Mouse (Mus musculus) midbrain, postnatal 0 days (tissue): ENCODE results near the gene Stk16. TPM values are rescaled to one million over a fixed set of nuclear protein-coding genes. Genes with fewer than 3 reads are reported as not detected.

Experiments used
- ATAC-seq: fragments of 200-750 bp; cut with Nextera tagmentation; 2 replicates; pipeline ENCODE4 v1.8.0; 2017; ENCODE audit warnings: moderate number of reproducible peaks, mild to moderate bottlenecking, moderate TSS enrichment, moderate library complexity; ENCODE audit not compliant: low FRiP score
- DNase-seq: peaks from one replicate; pipeline ENCODE4 v3.0.0-alpha.2; 2015; ENCODE audit warnings: low spot score
- H3K27ac ChIP-seq: fragments of 300-500 bp; sonication (generic); 2 replicates; pipeline ENCODE4 v1.5.1; 2014; ENCODE audit warnings: low read depth, mild to moderate bottlenecking, low read length, mixed read lengths
- H3K27me3 ChIP-seq: fragments of 300-500 bp; sonication (generic); 2 replicates; pipeline ENCODE4 v1.6.1; 2014; ENCODE audit warnings: low read length, control low read depth, mixed read lengths; ENCODE audit not compliant: insufficient read depth
- H3K36me3 ChIP-seq: fragments of 300-500 bp; sonication (generic); 2 replicates; pipeline ENCODE4 v1.6.1; 2014; ENCODE audit warnings: low read length, control low read depth, mixed read lengths; ENCODE audit not compliant: insufficient read depth
- H3K4me1 ChIP-seq: fragments of 300-500 bp; sonication (generic); 2 replicates; pipeline ENCODE4 v1.6.1; 2014; ENCODE audit warnings: mild to moderate bottlenecking, control low read depth, antibody characterized with exemption, low read length, mixed read lengths; ENCODE audit not compliant: insufficient read depth
- H3K4me2 ChIP-seq: fragments of 300-500 bp; sonication (generic); 2 replicates; pipeline ENCODE4 v1.6.1; 2014; ENCODE audit warnings: low read depth, mild to moderate bottlenecking, low read length, mixed read lengths; ENCODE audit not compliant: poor library complexity, severe bottlenecking
- H3K4me3 ChIP-seq: fragments of 300-500 bp; sonication (generic); 2 replicates; pipeline ENCODE4 v1.5.1; 2014; ENCODE audit warnings: low read depth, mild to moderate bottlenecking, low read length, moderate library complexity
- H3K9ac ChIP-seq: fragments of 300-500 bp; sonication (generic); replicated peaks from 2 replicates; pipeline ENCODE4 v1.6.1; 2014; ENCODE audit warnings: mild to moderate bottlenecking, low read length, moderate library complexity, mixed read lengths; ENCODE audit not compliant: poor library complexity, severe bottlenecking
- H3K9me3 ChIP-seq: fragments of 300-500 bp; sonication (generic); 2 replicates; pipeline ENCODE4 v1.6.1; 2016; ENCODE audit warnings: low read length, control low read depth
- CTCF ChIP-seq: IDR thresholded peaks from 2 replicates; pipeline ENCODE4 v1.5.1; 2016; ENCODE audit warnings: antibody characterized with exemption, mild to moderate bottlenecking
- WGBS: fragments of 180-500 bp; shearing (Covaris S2); extraction: QIAGEN DNeasy Blood & Tissue Kit; methylation state at CpG from one replicate; pipeline ENCODE4 v1.1.7; 2014; 5-methylcytosine and 5-hydroxymethylcytosine counted together
- polyA plus RNA-seq: library from polyadenylated mRNA; unstranded; fragments of >200 nt; fragmentation: Nextera tagmentation; extraction: Ambion mirVana; gene quantifications from 2 replicates; pipeline ENCODE4 v1.2.1, GENCODE M21; 2015
- total RNA-seq: library from RNA; depleted of rRNA; stranded (reverse); fragments of >200 nt; gene quantifications from 2 replicates; pipeline ENCODE4 v1.2.3, GENCODE M21; 2014

The Stk16 gene
- total and polyA plus RNA-seq, 2 experiments from 2014 or later = 111 to 130 TPM

- Histone ChIP-seq H3K9me3 (no peaks in the 10 kb centered on the region), H3K36me3 (peaks cover 23% of the 10 kb centered on the region), H3K4me1 (no peaks in the 10 kb centered on the region), H3K27ac (no peak overlapping the region), H3K27me3 (no peaks in the 10 kb centered on the region), H3K4me3 (no peak overlapping the region), H3K4me2 (no peak overlapping the region), H3K9ac (no peak overlapping the region)
- ATAC-seq (peak; percentile 54), DNase-seq (peak; percentile 85)
- WGBS = 12% methylated on average over 4 of the region's 4 CpGs
- TF ChIP-seq CTCF = no peak; the same call in 1 of the 2 replicates
These were observed 34.2 kb downstream of the Stk16 start for GRCm38 (mm10) chr1:75244836-75245235.

GRCm38 (mm10) chr1:75247071-75247930 is 36.7 kb downstream of the Stk16 start:
- Histone ChIP-seq H3K9ac (0 out of 2 replicates have a peak overlapping the region, but pooled peaks have one; percentile 19), H3K9me3 (no peaks in the 10 kb centered on the region), H3K4me2 (no peak overlapping the region), H3K27me3 (no peaks in the 10 kb centered on the region), H3K36me3 (peaks cover 14% of the 10 kb centered on the region), H3K4me3 (no peak overlapping the region), H3K4me1 (no peaks in the 10 kb centered on the region), H3K27ac (no peak overlapping the region)
- 76% methylated on average over 16 of the region's 16 CpGs for WGBS
- no peak for DNase-seq
- no peak for ATAC-seq
- no peak for TF ChIP-seq CTCF

- Histone ChIP-seq H3K36me3 (peaks cover 10% of the 10 kb centered on the region), H3K9me3 (no peaks in the 10 kb centered on the region), H3K27me3 (no peaks in the 10 kb centered on the region), H3K4me2 (no peak overlapping the region), H3K27ac (no peak overlapping the region), H3K4me1 (no peaks in the 10 kb centered on the region), H3K9ac (no peak overlapping the region), H3K4me3 (no peak overlapping the region)
- DNase-seq (no peak), ATAC-seq (no peak)
- TF ChIP-seq CTCF = no peak
- 58% methylated on average over 9 of the region's 9 CpGs for WGBS
These were observed 37.6 kb downstream of the Stk16 start for GRCm38 (mm10) chr1:75248041-75248772.

GRCm38 (mm10) chr1:75250498-75250897 is 39.9 kb downstream of the Stk16 start:
- Histone ChIP-seq H3K36me3 (no peaks in the 10 kb centered on the region), H3K4me3 (no peak overlapping the region), H3K27ac (no peak overlapping the region), H3K27me3 (no peaks in the 10 kb centered on the region), H3K4me2 (no peak overlapping the region), H3K4me1 (no peaks in the 10 kb centered on the region), H3K9me3 (no peaks in the 10 kb centered on the region), H3K9ac (no peak overlapping the region)
- WGBS = 65% methylated on average over 3 of the region's 3 CpGs
- TF ChIP-seq CTCF = no peak
- DNase-seq (peak; percentile 42), ATAC-seq (no peak)

GRCm38 (mm10) chr1:75251112-75251970 is 40.7 kb downstream of the Stk16 start:
- Histone ChIP-seq H3K36me3 (no peaks in the 10 kb centered on the region), H3K27ac (no peak overlapping the region), H3K4me1 (no peaks in the 10 kb centered on the region), H3K9me3 (no peaks in the 10 kb centered on the region), H3K4me2 (peak overlapping the region; percentile 37), H3K27me3 (no peaks in the 10 kb centered on the region), H3K9ac (0 out of 2 replicates have a peak overlapping the region, but pooled peaks have one; percentile 39), H3K4me3 (no peak overlapping the region)
- DNase-seq (peak; percentile 65), ATAC-seq (peak; percentile 24; the same call in 1 of the 2 replicates)
- TF ChIP-seq CTCF = peak; percentile 84
- 5% methylated on average over 21 of the region's 22 CpGs for WGBS
